Mouse (Mus musculus) activated CD4-positive, CD25-positive, alpha-beta regulatory T cell, adult 4 months (primary cell): ENCODE data around the gene Nol3. TPM values are rescaled to one million over a fixed set of nuclear protein-coding genes. Genes with fewer than 3 reads are reported as not detected.
A peak's percentile ranks its signal among the peaks of the same experiment; 100 is the strongest.
"Not testable (repeated sequence)": the region's sequence is repeated elsewhere in the genome, so short reads cannot be mapped to it uniquely, and the experiment has no call there.

Source experiments
- ATAC-seq: one replicate; pipeline ENCODE4 v1.8.0; 2017
- polyA plus RNA-seq, 2 experiments: library from polyadenylated mRNA; unstranded; fragments of 100-300 nt; shearing (Covaris generic); gene quantifications; one replicate each; pipeline ENCODE4 v1.2.1; 2017

The Nol3 gene
- not detected for polyA plus RNA-seq

DNA sequence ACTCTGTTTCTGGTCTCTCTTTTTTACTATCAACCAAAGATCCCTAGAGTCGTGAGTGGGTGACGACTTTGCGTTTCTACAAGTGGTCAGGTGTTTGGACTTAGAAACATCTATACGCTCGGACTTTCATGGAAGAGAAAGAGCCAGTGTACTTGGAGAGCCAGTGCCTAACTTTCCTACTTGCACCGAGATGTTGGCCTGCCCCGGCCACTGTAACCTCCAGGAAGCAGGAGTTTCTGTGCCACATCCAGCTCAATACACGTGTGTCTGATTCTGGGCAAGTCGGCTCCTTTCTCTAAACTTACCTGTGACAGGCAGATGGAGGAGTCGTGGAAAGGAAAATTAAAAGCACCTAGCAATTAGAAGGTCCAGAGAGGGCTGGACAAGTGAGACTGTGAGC is at the start of gene Nol3:
Nol3 (plus strand) TSS at position 301 of the 400 bp plus-strand sequence.
- ATAC-seq: no peak

- no peak for ATAC-seq
Measured at GRCm38 (mm10) chr8:105231503-105232320, 44.2 kb upstream of the Nol3 start.

DNA sequence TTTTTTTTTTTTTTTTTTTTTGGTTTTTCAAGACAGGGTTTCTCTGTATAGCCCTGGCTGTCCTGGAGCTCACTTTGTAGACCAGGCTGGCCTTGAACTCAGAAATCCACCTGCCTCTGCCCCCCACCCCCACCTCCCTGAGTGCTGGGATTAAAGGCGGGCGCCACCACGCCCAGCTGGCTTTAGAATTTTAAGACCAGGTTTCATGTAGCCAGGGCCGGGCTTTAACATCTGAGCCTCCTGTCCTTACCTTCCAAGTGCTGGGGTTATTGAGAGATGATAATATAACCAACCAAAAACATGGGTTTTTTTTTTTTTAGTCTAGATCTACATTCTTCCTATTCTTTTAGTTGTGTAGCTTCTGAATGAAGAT is 43.6 kb upstream of the Nol3 start:
- not testable (repeated sequence) for ATAC-seq

DNA sequence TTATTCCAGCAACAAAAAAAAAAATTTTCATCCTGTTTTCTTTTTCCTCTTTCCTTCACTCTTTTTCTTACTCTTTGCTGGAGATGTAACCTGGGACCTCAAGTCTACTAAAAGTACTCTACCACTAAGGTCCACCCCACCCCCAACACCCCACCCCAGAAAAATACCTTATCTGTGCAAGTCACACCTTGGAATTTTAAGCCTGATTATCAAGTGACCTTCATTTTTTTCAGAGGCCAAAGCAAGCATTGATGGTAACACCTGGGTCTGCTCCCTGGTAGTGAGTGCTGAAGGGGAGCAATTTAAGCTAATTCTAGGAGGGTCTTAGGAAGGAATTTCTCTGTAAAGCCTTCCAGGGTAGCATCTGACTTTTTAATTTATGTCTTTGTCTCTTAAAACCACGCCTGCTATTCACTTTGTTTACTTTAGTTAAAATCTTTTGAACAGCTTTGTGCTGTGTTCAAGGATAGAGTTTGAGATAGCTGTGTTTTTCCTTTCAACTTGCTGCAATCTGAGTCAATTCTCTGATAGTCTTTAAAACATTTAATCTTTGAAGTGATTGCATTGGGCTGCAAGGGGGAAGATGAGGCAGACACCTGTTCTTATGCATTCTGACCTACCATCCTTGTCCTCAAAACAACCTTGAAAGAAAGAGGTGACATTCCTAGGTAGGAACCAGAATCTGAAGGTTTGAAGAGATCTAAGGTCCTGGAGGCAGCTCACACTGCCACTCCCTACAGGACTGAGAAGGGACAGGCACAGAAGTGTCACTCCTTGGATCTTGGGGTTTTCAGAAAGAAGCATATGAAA is 42.6 kb upstream of the Nol3 start:
- ATAC-seq: no peak

- ATAC-seq: no peak
Measured at GRCm38 (mm10) chr8:105235206-105235605, 40.7 kb upstream of the Nol3 start.

- no peak for ATAC-seq
Measured at GRCm38 (mm10) chr8:105237442-105238142, 38.3 kb upstream of the Nol3 start.

DNA sequence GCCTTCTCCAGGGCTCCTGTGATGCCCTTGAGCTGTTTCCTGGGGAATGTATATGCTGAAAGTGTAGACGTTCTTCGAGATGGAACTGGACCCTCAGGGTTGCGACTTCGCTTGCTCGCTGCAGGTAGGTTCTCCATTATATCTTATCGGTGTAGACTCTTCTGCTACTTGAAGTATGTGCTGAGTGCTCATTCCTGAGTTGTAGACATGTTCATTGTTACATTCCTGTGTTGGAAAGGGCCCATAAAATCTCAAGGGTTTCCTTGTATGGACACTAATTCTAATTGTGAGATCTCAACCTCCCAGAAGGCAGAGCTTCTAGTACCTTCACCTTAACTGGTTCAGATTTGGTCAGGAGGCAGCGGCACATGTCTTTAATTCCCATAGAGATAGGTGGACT is 34.9 kb upstream of the Nol3 start:
- no peak for ATAC-seq

GRCm38 (mm10) chr8:105251954-105252353 is 24.0 kb upstream of the Nol3 start:
- no peak for ATAC-seq

DNA sequence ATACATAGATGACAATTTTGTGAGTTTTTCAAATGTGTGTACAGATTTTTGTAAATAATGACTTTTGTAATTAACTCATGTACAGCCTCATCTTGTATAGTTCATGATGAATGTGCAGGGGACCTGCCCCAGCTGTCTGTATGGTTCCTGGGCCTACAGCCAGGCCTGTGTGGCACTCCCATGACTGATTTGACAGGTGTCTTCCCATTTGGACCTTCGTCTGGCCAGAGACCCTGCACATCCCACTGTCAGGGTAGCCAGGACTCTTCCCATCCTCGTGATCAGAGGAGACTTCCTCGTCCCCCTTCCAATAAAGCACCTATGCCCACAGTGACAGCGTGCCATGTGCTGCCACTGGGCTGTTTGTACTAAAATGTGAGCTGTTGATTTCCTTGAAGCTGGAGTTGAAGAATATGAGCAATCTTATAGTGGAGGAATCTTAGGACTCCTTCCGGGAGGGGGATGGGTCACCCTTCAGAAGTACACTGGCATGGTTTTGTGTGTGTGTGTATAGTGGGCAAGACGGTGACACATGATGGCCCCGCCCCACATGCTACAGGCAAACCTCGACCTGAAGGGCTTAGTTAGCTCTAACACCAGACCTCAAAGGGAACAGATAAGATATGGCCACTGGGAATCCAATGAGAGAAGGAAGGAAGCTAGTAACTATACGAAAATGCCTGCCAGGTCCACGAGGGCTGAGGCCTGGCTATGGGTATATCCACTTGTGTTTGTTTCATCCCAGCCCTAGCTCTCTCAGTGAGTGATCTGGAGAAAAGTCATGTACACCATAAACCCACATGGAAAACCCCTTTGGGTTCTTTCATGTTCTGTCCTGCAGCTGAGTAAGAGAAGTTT is 23.0 kb upstream of the Nol3 start:
- ATAC-seq: no peak

- no peak for ATAC-seq
Measured at GRCm38 (mm10) chr8:105253766-105254151, 22.2 kb upstream of the Nol3 start.

- ATAC-seq: peak; percentile 81
Measured at GRCm38 (mm10) chr8:105254152-105254965, 21.6 kb upstream of the Nol3 start.

DNA sequence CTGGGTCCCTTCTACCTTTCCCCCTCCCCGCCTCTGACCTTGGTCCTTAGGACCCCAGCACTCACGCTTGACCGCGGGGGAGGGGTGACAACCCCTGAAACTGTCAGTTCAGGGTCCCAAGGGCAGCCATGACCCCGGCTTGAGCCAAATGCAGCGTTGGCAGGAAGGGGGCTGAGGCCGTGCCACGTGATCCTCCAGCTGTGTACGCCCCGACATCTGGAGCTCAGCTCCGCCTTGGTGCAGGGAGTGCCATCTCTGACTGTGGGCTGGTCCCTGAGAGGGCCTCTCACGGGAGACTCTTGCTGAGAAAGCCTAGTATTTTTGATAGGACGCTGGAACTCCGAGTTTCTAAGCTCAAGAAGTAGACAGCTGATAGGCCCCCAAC is 21.0 kb upstream of the Nol3 start, which contains the start of gene B3gnt9:
B3gnt9 (minus strand) TSS at position 188 of the 385 bp plus-strand sequence.
- peak; percentile 38 for ATAC-seq

DNA sequence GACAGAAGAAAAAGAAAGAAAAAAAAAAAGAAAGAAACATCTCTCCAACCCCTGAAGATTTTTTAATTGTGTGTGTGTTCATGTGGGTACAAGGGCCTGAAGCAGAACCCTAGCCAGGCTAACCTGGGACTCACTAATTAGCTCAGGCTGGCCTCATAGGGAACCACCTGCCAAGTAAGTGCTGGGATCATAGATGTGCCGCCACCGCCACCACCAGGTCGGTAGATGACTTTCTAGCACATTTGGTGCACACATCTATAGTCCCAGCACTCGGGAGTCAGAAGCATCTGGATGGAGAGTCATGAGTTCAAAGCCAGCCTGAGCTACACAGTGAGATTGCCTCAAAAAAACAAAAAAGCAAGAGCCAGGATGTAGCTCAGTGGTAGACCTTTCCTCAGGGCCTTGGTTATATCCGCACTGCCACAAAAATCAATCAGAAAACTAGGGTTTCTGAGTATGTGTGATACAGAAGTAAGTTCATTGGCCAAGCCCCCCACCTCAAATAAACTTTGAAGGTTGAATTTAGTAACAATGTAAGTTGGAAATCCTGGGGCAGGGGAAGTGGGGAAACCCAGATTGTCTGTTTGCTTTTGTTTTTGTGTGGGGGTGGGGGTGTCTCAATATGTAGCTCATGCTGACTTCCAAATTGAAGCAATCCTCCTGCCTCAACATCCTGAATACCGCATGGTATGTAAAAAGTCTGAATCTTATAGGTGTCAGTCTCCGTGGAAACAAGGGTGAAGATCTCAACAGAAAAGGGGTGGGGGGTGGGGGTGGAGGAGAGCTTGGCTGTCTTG is 18.4 kb upstream of the Nol3 start:
- no peak for ATAC-seq

DNA sequence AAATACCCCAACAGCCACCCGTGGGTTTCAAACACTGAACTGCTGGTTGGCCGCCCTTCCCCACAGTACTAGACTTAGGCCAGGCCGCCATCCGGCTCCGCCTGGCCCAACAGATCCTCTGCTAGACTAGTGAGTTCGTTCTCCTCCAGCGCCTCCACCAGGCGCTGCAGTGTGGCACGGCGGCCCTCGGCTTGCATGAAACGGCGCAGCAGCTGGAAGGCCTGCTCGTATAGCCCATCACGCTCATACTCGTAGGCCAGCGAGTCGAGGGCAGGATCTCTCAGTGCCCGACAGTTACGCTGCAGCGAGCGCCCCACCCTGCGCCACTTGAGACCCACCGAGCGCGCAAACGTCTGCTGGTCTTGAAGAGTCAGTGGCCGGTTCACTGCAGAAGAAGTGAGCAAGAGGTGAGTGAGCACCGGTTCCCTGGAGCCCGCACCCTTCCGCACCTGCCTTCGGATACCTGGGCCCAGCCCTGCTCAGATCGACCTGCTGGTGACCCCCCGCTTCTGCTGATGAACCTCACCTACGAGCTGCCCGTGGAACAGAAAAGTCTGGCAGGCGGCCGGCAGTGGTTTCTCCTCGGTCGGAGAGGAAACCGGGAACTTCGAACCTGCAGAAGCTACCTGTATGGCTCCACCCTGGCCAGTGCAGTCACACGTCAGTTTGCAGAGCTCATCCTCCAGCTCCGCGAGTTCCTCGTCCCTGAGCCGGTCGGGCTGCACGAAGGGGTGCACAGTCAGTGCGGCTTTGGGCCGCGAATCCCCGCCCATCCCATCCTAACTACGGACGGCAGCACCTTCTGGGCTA is 16.8 kb upstream of the Nol3 start:
- ATAC-seq: no peak

- no peak for ATAC-seq
Measured at GRCm38 (mm10) chr8:105259721-105260320, 16.1 kb upstream of the Nol3 start.

DNA sequence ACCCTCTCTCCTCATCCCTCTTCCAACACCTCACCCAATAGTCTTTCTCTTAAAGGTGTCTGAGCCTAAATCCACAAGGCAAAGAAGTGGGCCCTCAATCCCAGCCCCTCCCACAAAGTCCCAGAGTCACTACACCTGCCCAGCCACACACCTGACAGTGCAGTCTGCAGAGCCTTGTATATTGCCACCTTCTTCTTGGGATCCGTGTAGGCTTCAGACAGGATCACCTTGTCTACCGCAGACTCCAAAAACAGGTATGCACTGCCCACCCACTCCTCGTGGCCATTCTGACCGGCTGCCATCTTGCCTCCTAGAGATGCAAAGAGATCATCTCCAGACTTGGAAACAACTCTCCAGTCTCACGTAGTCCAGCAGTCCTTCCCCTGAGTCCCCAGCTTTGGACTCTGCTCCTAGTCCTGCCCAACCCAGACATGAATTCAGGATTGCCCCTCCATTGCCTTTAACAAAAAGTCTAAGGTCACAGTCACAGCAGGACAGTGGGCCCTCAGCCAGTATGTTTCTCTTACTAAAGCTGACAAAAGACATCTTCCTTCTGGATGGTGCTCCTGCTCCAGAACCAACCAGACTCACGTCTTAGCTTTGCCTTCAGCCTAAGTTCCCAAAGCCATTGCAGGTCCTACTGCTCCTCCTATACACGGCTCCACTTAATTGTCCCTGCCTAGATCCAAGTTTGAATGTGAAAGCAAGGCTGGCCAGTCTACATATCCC is 15.4 kb upstream of the Nol3 start:
- ATAC-seq: no peak

GRCm38 (mm10) chr8:105261326-105261980 is 14.5 kb upstream of the Nol3 start:
- no peak for ATAC-seq
